Mouse (Mus musculus): ENCODE results near the gene Mrtfb. TPM values are rescaled to one million over a fixed set of nuclear protein-coding genes. Genes with fewer than 3 reads are reported as not detected.

Mrtfb gene
- polyA plus RNA-seq, 1 experiment = 8.5 TPM

- peaks cover 4% of the 10 kb centered on the region; the same call in 1 of the 2 replicates for H3K4me1 ChIP-seq (ENCODE audit: control insufficient read depth, insufficient read depth, insufficient read length, low read length)
- H3K4me3 ChIP-seq (ENCODE audit: low read depth, low read length) = no peak overlapping the region
- 95% methylated on average over 4 of the region's 4 CpGs for WGBS
- peaks cover 16% of the 10 kb centered on the region for H3K27me3 ChIP-seq (ENCODE audit: control insufficient read depth, insufficient read depth, low read length)
- H3K36me3 ChIP-seq (ENCODE audit: control insufficient read depth, insufficient read depth, low read length) = no peaks in the 10 kb centered on the region
- no peak overlapping the region for H3K27ac ChIP-seq (ENCODE audit: insufficient read depth, low read depth, low read length)
- no peak for TF ChIP-seq POLR2A (IDR thresholded peaks at IDR 0.05; ENCODE audit: low read depth, low read length)
- no peak for TF ChIP-seq CTCF (IDR thresholded peaks at IDR 0.05; ENCODE audit: extremely low read depth, insufficient read length, insufficient replicate concordance, low read depth, low read length)
Observed at GRCm38 (mm10) chr16:13451991-13452390, 195.7 kb downstream of the Mrtfb start.

GRCm38 (mm10) chr16:13452661-13453060 is 196.4 kb downstream of the Mrtfb start:
- no peaks in the 10 kb centered on the region for H3K36me3 ChIP-seq (ENCODE audit: control insufficient read depth, insufficient read depth, low read length)
- peaks cover 10% of the 10 kb centered on the region; the same call in 1 of the 2 replicates for H3K27me3 ChIP-seq (ENCODE audit: control insufficient read depth, insufficient read depth, low read length)
- no peak overlapping the region for H3K4me3 ChIP-seq (ENCODE audit: low read depth, low read length)
- H3K27ac ChIP-seq (ENCODE audit: insufficient read depth, low read depth, low read length) = no peak overlapping the region
- WGBS = 90% methylated on average over 7 of the region's 7 CpGs
- no peaks in the 10 kb centered on the region for H3K4me1 ChIP-seq (ENCODE audit: control insufficient read depth, insufficient read depth, insufficient read length, low read length)
- no peak for TF ChIP-seq CTCF (IDR thresholded peaks at IDR 0.05; ENCODE audit: extremely low read depth, insufficient read length, insufficient replicate concordance, low read depth, low read length)
- no peak for TF ChIP-seq POLR2A (IDR thresholded peaks at IDR 0.05; ENCODE audit: low read depth, low read length)

GRCm38 (mm10) chr16:13454026-13454600 is 197.8 kb downstream of the Mrtfb start:
- no peak for TF ChIP-seq CTCF (IDR thresholded peaks at IDR 0.05; ENCODE audit: extremely low read depth, insufficient read length, insufficient replicate concordance, low read depth, low read length)
- no peak for TF ChIP-seq POLR2A (IDR thresholded peaks at IDR 0.05; ENCODE audit: low read depth, low read length)
- WGBS = 76% methylated on average over 10 of the region's 10 CpGs
- 0 out of 2 replicates have a peak, but pooled peaks cover 2% of the 10 kb centered on the region for H3K27me3 ChIP-seq (ENCODE audit: control insufficient read depth, insufficient read depth, low read length)
- H3K4me3 ChIP-seq (ENCODE audit: low read depth, low read length) = no peak overlapping the region
- H3K27ac ChIP-seq (ENCODE audit: insufficient read depth, low read depth, low read length) = no peak overlapping the region
- H3K4me1 ChIP-seq (ENCODE audit: control insufficient read depth, insufficient read depth, insufficient read length, low read length) = no peaks in the 10 kb centered on the region
- no peaks in the 10 kb centered on the region for H3K36me3 ChIP-seq (ENCODE audit: control insufficient read depth, insufficient read depth, low read length)

- TF ChIP-seq POLR2A (IDR thresholded peaks at IDR 0.05; ENCODE audit: low read depth, low read length) (no peak), CTCF (IDR thresholded peaks at IDR 0.05; ENCODE audit: extremely low read depth, insufficient read length, insufficient replicate concordance, low read depth, low read length) (no peak)
- H3K27me3 ChIP-seq (ENCODE audit: control insufficient read depth, insufficient read depth, low read length) = no peaks in the 10 kb centered on the region
- H3K4me3 ChIP-seq (ENCODE audit: low read depth, low read length) = no peak overlapping the region
- no peaks in the 10 kb centered on the region for H3K4me1 ChIP-seq (ENCODE audit: control insufficient read depth, insufficient read depth, insufficient read length, low read length)
- H3K36me3 ChIP-seq (ENCODE audit: control insufficient read depth, insufficient read depth, low read length) = no peaks in the 10 kb centered on the region
- no peak overlapping the region for H3K27ac ChIP-seq (ENCODE audit: insufficient read depth, low read depth, low read length)
Observed at GRCm38 (mm10) chr16:13455560-13455959, 199.3 kb downstream of the Mrtfb start.

GRCm38 (mm10) chr16:13458556-13458955 is 202.3 kb downstream of the Mrtfb start:
- H3K36me3 ChIP-seq (ENCODE audit: control insufficient read depth, insufficient read depth, low read length) = no peaks in the 10 kb centered on the region
- H3K4me1 ChIP-seq (ENCODE audit: control insufficient read depth, insufficient read depth, insufficient read length, low read length) = no peaks in the 10 kb centered on the region
- H3K4me3 ChIP-seq (ENCODE audit: low read depth, low read length) = no peak overlapping the region
- H3K27ac ChIP-seq (ENCODE audit: insufficient read depth, low read depth, low read length) = no peak overlapping the region
- TF ChIP-seq CTCF (IDR thresholded peaks at IDR 0.05; ENCODE audit: extremely low read depth, insufficient read length, insufficient replicate concordance, low read depth, low read length) (no peak), POLR2A (IDR thresholded peaks at IDR 0.05; ENCODE audit: low read depth, low read length) (no peak)
- H3K27me3 ChIP-seq (ENCODE audit: control insufficient read depth, insufficient read depth, low read length) = no peaks in the 10 kb centered on the region

GRCm38 (mm10) chr16:13460071-13460470 is 203.8 kb downstream of the Mrtfb start:
- no peaks in the 10 kb centered on the region for H3K36me3 ChIP-seq (ENCODE audit: control insufficient read depth, insufficient read depth, low read length)
- no peak overlapping the region for H3K27ac ChIP-seq (ENCODE audit: insufficient read depth, low read depth, low read length)
- no peaks in the 10 kb centered on the region for H3K27me3 ChIP-seq (ENCODE audit: control insufficient read depth, insufficient read depth, low read length)
- H3K4me1 ChIP-seq (ENCODE audit: control insufficient read depth, insufficient read depth, insufficient read length, low read length) = no peaks in the 10 kb centered on the region
- 81% methylated on average over 1 of the region's 1 CpGs for WGBS
- TF ChIP-seq CTCF (IDR thresholded peaks at IDR 0.05; ENCODE audit: extremely low read depth, insufficient read length, insufficient replicate concordance, low read depth, low read length) = no peak
- no peak for TF ChIP-seq POLR2A (IDR thresholded peaks at IDR 0.05; ENCODE audit: low read depth, low read length)
- no peak overlapping the region for H3K4me3 ChIP-seq (ENCODE audit: low read depth, low read length)

GRCm38 (mm10) chr16:13460777-13461408 is 204.6 kb downstream of the Mrtfb start:
- 35% methylated on average over 3 of the region's 3 CpGs for WGBS
- Histone ChIP-seq H3K4me1 (ENCODE audit: control insufficient read depth, insufficient read depth, insufficient read length, low read length) (no peaks in the 10 kb centered on the region), H3K27ac (ENCODE audit: insufficient read depth, low read depth, low read length) (no peak overlapping the region), H3K27me3 (ENCODE audit: control insufficient read depth, insufficient read depth, low read length) (no peaks in the 10 kb centered on the region), H3K4me3 (ENCODE audit: low read depth, low read length) (no peak overlapping the region), H3K36me3 (ENCODE audit: control insufficient read depth, insufficient read depth, low read length) (no peaks in the 10 kb centered on the region)
- TF ChIP-seq POLR2A (IDR thresholded peaks at IDR 0.05; ENCODE audit: low read depth, low read length) = no peak
- no peak for TF ChIP-seq CTCF (IDR thresholded peaks at IDR 0.05; ENCODE audit: extremely low read depth, insufficient read length, insufficient replicate concordance, low read depth, low read length)

Measured in small intestine, adult 2 months (tissue).